Mouse (Mus musculus): Measurements from ENCODE around the gene Fto.

Gene Fto

DNA sequence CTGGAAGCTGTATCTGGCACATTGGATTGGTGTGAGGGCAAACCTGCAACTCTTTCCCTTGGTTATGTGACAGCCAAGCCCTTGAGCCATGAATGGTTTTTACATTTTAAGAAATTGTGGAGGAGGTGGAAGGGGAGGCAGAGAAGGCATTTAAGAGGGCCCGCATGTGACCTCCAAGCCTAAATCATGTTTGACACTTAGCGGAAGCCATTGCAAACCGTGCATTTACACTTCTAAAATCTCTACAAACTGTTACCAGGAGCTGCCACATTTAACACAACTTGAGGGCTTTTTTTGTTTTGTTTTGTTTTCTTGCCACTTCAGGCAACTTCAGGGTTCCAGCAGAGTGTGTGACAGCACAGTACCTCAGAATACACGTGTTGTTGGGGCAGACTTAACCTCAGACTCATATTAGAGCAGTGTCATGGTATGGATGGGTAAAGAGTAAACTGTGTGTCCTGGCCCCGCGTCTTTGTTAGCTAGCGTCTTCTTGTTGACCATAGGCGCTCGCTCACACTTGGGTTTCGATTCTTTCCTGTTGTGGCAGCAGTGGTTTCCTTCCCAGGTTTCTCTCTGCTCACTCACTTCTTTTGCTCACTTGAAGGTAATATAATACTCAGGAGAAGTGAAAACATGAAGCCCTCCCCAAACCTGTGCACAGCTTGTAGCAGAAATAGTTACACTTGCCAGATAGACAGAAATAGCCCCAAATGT is 47.5 kb downstream of the Fto start:
- DNase-seq, result no peak

- no peak for DNase-seq
Observed at GRCm38 (mm10) chr8:91363272-91363860, 50.0 kb downstream of the Fto start.

DNA sequence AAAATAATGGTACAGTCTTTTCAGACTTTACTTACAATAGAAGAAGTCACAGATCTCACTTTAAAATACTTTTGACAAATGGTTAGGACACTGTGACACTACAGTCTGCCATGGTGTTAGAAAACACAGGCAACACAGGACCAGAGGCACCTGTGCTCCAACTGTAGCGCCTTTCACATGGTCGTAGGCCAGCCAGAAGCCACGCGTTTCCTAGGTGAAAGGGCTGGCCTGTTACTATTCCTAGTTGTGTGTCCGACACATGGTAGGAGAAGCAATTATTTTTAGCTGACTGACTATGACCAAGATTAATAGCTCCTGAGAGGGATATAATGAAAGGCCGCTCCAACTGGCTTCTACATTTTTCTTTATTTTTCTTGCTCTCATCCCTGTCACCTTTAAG is 50.9 kb downstream of the Fto start:
- DNase-seq, result no peak

- DNase-seq, result no peak
Observed at GRCm38 (mm10) chr8:91365804-91366203, 52.5 kb downstream of the Fto start.

DNA sequence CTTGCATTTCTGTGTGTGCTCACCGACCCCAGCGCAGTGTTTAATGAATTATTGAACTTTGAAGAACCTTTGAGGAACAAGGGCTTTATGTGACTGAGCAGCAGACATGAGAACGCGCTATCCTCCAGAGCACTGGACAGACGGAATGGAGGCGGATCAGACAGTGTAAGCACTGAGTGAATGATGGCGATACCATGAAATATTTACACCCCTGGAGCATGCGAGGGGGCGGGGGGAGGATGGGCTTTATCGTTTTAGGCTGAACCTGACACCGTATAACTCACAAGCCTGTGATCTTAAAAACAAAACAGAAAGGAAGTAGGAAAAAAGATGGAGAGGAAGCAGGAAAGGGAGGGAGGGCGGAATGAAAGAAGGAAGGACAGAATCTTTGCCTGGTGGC is 57.6 kb downstream of the Fto start:
- DNase-seq, result no peak

- DNase-seq, result no peak
Observed at GRCm38 (mm10) chr8:91371995-91372394, 58.7 kb downstream of the Fto start.

GRCm38 (mm10) chr8:91372780-91373577 is 59.7 kb downstream of the Fto start:
- no peak for DNase-seq

GRCm38 (mm10) chr8:91375054-91375938 is 62.0 kb downstream of the Fto start:
- DNase-seq, result no peak

- no peak for DNase-seq
Observed at GRCm38 (mm10) chr8:91376785-91377184, 63.5 kb downstream of the Fto start.

GRCm38 (mm10) chr8:91377275-91377674 is 64.0 kb downstream of the Fto start:
- no peak for DNase-seq

DNA sequence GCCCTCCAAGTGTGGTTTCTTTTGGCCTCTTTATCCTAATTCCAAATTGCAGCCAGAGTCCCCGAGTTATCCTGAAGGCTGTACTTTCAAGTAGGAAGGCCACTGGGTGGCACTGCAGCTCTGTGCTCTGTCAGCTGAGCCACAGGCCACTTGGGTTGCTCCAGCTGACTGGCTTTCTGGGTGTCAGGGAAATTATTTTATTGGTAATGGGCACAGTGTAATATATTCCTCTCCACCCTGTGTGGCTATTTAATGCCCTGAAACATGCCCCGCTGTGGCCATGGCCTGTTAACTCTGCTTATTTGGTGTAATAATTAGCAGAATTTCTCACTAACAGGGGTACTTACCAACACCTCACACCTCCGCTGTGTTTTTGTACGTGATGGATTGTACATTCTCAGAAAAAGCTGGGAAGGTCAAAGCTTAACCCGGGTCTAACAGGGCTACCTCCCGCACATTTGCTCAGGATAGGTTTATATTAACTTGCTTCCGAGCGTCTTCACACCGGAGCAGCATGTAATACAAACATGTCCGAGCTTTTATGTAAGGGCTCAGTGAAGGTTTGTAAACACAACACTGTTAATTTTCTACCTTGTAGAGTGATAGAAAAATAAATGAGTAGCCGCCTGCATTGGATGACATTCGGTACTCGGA is 65.6 kb downstream of the Fto start:
- DNase-seq, result peak; percentile 61

DNA sequence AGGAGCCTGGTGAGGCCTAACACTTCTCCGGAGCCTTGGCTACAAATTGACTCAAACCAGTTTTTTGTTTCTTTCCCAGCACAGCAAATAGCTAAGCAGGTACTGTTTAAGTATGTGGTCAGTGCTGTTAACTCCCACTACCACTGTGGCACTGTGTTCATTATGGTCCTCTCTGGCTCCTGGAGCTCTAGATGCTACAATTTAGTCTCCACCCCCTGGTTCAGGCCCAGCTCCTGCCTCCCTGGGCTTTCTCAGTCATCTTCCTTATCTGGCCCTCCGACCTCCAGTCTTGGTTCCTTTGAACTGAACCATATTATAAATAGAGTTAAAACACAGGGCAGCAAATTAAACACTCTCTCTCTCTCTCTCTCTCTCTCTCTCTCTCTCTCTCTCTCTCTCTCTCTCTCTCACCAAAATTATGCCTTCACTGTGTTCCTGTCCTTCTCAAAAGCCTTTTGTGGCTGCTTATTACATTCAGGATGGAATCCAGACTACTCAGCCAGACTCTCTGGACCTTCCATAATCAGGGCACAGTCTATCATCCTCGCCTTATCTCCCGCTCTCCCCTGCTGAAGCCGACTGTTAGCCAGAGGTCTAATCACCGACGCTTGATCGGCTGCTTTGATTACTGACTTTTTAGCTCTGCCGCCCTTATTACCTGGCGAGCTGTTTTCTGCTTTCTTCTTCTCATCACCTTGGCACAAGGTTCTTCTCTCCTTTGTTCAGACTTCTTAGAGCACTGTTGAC is 67.6 kb downstream of the Fto start:
- no peak for DNase-seq

GRCm38 (mm10) chr8:91381543-91382106 is 68.3 kb downstream of the Fto start:
- no peak for DNase-seq

DNA sequence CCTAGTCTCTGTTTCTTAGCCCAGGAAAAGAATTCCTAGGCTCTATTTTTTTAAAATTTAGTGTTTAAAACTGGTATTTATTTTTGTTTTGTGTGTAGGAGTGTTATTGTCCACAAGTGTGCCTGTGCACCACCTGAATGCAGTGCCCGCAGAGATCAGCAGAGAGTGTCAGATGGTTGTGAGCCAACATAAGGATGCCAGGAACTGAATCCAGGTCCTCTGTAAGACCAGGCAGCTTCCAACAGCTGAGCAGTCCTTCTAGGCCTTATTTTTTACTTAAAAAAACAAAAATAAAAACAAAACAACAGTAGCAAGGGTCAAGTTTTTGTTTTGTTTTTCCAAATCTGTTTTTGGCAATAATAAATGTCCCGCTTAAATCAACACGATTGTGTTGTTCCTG is 69.9 kb downstream of the Fto start:
- no peak for DNase-seq

GRCm38 (mm10) chr8:91383811-91384210 is 70.5 kb downstream of the Fto start:
- DNase-seq, result no peak

DNA sequence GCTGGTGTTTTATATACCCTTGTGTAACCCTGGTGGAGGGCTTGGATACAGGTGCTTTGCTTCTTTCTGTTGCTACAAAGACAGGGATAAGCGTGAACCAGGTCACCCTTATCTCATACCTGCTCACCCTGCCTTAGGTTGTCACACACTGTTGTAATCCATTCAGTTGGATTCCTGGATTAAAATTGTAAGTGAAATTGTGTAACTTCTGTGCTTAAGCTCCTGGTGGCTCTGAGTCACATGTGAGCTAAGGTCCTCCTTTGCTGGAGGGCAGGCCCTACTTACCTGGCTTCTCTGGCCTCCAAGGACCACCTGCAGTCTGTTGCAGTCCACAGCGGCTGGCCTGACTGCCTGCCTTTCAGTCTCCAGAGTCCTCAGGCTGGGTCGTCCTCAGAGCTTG is 71.1 kb downstream of the Fto start:
- DNase-seq, result no peak

- no peak for DNase-seq
Observed at GRCm38 (mm10) chr8:91385808-91386207, 72.5 kb downstream of the Fto start.

DNA sequence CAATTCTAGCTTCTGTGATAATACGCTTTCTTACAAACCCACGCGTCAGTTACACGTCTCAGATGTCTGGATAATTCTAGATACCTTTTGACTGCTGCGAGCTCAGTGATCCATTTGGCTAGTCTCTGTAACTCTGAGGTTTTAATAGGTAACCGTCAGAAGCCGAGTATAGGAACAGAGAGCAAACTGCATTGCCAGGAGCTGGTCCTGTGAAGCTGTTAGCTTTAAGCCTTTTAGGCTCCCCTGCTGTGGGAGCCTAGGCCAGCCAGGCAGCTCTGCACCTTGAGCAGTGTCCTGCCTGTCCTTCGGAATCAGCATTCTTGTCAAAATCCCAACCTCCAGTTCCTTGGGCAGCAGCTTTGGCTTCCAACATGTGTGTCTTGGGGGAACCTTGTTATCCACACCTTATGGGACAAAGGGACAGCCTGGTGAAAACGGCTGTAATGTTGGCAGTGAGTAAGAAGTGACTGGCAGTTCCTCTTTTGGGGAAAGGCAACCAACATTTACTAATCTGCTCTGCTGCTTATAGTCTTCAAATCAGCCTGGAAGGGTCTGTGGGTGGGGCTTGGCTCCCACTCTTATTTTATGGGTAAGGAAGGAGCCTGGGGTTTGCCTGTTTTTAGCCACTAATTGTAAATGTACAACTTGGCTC is 77.2 kb downstream of the Fto start:
- no peak for DNase-seq

- DNase-seq, result no peak
Observed at GRCm38 (mm10) chr8:91392261-91392660, 78.9 kb downstream of the Fto start.

- no peak for DNase-seq
Observed at GRCm38 (mm10) chr8:91395340-91396055, 82.2 kb downstream of the Fto start.

All from cerebellum, adult 11 months (tissue).